Mouse (Mus musculus) stomach, adult 2 months (tissue): Measurements from ENCODE around the gene Stx4a. TPM values are rescaled to one million over a fixed set of nuclear protein-coding genes. Genes with fewer than 3 reads are reported as not detected.

Experiments
- polyA plus RNA-seq: library from polyadenylated mRNA; depleted of rRNA; stranded (reverse); fragments of >200 nt; gene quantifications from 2 replicates; pipeline ENCODE4 v1.2.3, GENCODE M21; 2012; rRNA removed

Stx4a gene
- 26.6 and 29.8 TPM in 2 replicates for polyA plus RNA-seq

DNA sequence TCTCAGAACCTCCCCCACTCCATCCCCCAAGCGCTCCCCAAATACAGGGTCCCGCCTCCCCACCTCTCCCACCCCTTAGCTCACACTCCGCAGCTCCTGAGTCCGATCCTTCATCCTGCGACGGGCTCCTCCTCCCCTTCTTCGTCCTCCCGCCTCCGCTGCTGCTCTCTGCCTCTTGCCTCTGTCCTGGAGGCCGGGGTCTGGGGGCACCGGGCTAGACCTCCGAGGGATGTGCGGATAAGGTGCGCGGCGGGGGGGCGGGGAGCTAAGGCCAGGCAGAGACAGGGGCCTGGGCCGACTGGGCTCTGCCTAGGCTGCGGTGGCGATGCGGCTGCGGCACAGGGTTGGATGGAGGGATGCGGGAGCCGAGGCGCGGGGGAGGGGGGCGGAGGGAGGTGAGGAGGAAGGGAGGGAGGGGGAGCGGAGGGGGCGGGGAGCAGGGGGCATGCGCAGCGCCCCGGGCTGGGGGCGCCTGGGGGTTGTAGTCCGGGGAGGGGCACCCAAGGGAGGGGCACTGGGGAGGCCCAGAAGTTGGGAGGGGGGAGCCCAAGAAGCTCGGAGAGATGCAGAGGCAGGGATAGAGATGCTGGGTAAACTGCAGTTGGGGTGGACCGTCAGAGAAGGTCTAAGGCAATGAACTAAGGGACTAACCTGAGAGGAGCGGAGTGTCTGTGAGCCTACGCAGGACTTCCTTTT, at the start of gene Stx4a, which contains the start of gene Stx1b:
TSS of gene Stx4a (plus strand) at position 119 of the 696 bp plus-strand sequence.
TSS of gene Stx1b (minus strand) at position 374 of the 696 bp plus-strand sequence.

DNA sequence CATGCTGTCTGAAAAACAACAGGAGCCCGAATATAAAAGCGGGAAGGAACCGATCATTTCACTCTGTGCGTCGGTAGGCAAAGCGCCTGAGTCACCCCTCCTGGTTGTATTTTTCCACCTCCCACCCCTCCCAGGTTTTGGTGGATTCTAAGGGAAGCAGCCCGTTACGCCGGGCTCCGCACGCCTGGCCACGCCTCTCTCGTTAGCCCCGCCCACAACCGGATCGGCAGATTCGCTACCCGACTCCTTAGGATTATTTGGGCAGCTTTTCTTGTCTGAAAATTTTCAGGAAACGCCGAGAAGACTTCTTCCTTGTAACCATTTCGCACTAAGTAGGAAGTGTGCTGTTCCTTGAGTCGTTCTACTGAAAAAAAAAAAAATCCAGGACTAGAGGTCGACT, 47.7 kb upstream of the Stx4a start, which contains the start of gene Setd1a:
TSS of gene Setd1a (plus strand) at position 245 of the 400 bp plus-strand sequence.

DNA sequence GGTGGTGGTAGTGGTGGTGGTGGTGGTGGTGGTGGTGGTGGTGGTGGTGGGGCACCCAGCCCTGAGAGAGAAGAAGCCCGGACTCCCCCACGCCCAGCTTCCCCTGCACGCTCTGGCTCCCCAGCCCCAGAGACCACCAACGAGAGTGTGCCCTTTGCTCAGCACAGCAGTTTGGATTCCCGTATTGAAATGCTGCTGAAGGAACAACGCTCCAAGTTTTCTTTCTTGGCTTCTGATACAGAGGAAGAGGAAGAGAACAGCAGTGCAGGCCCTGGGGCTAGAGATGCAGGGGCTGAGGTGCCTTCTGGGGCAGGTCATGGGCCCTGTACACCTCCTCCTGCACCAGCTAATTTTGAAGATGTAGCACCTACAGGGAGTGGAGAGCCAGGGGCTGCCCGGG, 38.8 kb upstream of the Stx4a start, which contains the start of gene Gm49388:
TSS of gene Gm49388 (plus strand) at position 301 of the 400 bp plus-strand sequence.

DNA sequence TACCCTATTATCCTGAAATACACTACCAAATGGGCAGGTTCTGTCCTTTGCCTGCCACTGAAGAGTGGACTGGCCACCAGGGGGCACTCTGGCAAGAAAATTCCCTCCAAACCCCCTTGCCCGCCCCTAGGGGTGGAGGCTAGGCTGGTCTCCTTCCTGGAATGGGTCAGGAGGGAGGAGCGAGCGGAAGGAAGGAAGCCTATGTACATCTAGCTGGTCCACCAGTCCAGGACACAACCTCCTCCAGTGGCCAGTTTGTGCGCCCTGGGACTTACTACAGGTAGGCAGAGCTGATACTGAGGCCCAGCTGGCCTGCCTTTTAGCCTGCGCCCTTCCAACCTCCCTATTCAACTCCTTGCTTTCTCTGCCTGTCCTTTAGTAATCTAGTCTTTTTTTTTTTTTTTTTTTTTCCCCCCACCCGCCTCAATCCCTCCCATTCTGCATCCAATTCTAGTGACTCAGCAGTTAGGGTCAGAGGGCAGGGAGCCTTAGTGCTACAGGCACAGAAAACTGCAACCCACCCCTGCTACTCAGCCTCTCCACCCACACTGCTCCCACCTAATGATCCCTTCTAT, 23.6 kb upstream of the Stx4a start, which contains the start of gene Hsd3b7:
TSS of gene Hsd3b7 (plus strand) at position 170 of the 575 bp plus-strand sequence.

DNA sequence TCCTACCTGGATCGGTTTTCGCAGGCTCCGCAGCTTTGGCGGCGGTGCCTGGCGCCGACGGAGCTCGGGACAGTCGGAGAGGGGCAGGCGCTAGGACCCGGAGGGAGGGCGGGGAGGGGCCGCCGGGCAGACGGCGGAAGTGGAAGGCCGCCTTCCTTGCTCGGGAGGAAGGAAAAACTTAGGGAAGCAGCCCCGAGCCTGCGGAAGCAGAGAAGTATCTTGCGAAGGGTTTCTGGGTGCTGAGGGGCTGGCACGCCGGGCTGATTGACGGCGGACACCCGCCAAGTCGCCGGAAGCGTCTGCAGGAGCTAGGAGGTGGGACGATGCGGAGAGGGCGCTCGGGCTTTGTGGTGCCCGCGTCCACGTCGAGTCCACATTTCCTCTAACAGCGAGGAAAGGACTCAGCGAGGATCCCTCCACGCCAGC, 52.0 kb downstream of the Stx4a start, which contains the start of gene Zfp646:
TSS of gene Zfp646 (plus strand) at position 181 of the 426 bp plus-strand sequence.

DNA sequence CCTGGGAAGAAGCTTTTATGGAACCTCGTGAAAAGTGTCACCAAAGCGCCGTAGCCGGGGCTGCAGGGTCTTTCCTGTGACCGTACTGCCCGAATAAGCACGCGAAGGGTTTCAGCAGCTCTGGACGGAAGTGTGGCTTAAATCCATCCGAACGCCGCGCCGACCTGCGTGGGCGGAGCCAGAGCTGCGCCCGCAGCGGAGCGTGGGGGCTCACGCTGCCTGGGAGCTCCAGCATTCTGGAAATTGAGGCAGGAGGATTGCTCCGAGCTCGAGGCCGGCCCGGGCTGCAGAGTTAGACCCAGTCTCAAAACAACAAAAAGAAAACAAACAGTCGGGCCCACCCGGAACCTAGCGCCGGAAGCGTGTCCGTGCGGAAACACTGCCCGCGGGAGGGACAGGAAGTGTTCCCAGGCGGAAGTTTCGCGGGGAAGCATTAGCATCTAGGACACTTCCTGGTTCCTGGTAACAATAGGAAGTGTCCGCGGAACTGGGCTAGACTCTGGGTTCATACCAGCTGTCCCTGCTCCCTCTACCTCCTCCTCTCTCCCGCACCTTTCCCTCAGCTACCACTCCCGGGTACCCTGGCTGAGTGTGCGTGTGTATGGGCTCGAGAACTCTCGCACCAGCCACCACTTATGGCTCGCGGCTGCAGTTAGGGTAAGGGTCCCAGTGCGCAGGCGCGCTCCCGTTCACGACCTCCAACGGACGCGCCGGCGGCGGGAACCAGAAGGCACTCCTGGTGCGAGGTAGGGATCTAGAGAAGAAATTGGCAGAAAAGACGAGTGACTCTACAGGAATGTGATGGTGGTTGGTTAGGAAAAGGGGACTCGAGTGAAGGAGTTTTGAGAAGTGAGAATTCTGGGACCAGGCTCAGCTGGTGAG, 52.6 kb downstream of the Stx4a start, which contains the start of gene Zfp668:
TSS of gene Zfp668 (minus strand) at position 362 of the 882 bp plus-strand sequence.

DNA sequence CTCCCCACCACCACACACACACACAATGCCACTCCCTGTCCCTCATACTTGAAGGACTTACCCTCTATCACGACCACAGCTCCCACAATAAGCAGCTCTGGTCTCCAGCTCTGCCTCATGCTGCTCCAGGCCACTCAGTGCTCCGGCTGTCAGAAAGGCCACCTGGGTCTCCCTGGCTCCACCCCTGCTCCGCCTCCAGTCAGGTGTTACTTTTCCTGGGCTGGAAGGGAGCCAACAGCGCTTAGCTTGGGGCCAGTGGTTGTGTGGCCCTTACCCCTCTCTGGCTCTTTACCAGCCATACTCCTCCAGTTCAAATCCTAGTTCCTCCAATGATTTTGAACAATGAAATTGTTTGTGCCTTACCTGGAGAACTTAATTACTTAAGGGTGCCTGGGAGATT, 66.7 kb downstream of the Stx4a start, which contains the start of gene Prss53:
TSS of gene Prss53 (minus strand) at position 173 of the 400 bp plus-strand sequence.

DNA sequence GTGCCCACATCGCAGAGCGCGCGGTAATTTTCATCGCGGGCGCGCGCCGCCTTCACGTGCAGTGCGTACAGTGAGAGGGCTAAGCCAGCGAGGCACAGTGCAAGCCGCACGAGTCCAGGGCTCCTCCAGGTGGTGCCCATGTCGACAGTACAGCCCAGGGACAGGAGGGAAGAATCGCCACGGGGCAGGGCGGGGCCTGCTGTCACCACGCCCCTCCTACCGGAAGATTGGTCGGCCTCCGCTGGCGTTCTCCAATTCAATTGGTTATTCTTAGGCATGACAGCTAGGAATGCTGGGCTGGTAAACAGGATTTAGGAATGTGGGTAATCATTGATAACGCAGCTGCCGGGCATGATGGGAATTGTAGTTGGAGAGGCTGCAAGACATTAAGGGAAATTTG, 71.3 kb downstream of the Stx4a start, which contains the start of the genes Gm21974 and Vkorc1:
TSS of gene Gm21974 (minus strand) at position 13 of the 400 bp plus-strand sequence.
TSS of gene Vkorc1 (minus strand) at position 176 of the 400 bp plus-strand sequence.

Other genes with a start within 250 kb of the Stx4a start
- 1.3 and 1.7 TPM in 2 replicates for gene Ccdc189, start 235.7 kb upstream of the Stx4a start, polyA plus RNA-seq
- 8.0 and 9.1 TPM in 2 replicates for gene Rnf40, start 235.5 kb upstream of the Stx4a start, polyA plus RNA-seq
- gene Zfp629, start 208.5 kb upstream of the Stx4a start, polyA plus RNA-seq: 2.6 and 3.5 TPM in 2 replicates
- gene Bcl7c, start 115.4 kb upstream of the Stx4a start, polyA plus RNA-seq: 20.6 and 22.6 TPM in 2 replicates
- gene Ctf1, start 111.6 kb upstream of the Stx4a start, polyA plus RNA-seq: 20.2 and 35.6 TPM in 2 replicates
- not detected in 2 replicates for gene Ctf2, start 92.1 kb upstream of the Stx4a start, polyA plus RNA-seq
- gene Fbxl19, start 79.8 kb upstream of the Stx4a start, polyA plus RNA-seq: 22.9 and 30.3 TPM in 2 replicates
- gene Orai3, start 54.5 kb upstream of the Stx4a start, polyA plus RNA-seq: 20.9 and 23.7 TPM in 2 replicates
- gene Setd1a, start 47.6 kb upstream of the Stx4a start, polyA plus RNA-seq: 4.1 and 4.5 TPM in 2 replicates
- gene Gm49388, start 38.7 kb upstream of the Stx4a start, polyA plus RNA-seq: not detected in 2 replicates
- 21.9 and 24.6 TPM in 2 replicates for gene Hsd3b7, start 23.7 kb upstream of the Stx4a start, polyA plus RNA-seq
- gene Stx1b, start 255 bp downstream of the Stx4a start, polyA plus RNA-seq: 2.1 and 2.7 TPM in 2 replicates
- 5.6 and 6.4 TPM in 2 replicates for gene Zfp646, start 51.9 kb downstream of the Stx4a start, polyA plus RNA-seq
- gene Zfp668, start 52.5 kb downstream of the Stx4a start, polyA plus RNA-seq: 3.4 TPM in 2 replicates
- gene Prss53, start 66.7 kb downstream of the Stx4a start, polyA plus RNA-seq: 2.9 and 3.2 TPM in 2 replicates
- gene Gm21974, start 71.2 kb downstream of the Stx4a start, polyA plus RNA-seq: not detected in 2 replicates
- gene Vkorc1, start 71.3 kb downstream of the Stx4a start, polyA plus RNA-seq: 72.4 and 102 TPM in 2 replicates
- 75.1 and 76.5 TPM in 2 replicates for gene Bckdk, start 79.8 kb downstream of the Stx4a start, polyA plus RNA-seq
- 4.1 and 4.7 TPM in 2 replicates for gene Kat8, start 88.2 kb downstream of the Stx4a start, polyA plus RNA-seq
- 112 and 116 TPM in 2 replicates for gene Prss8, start 105.8 kb downstream of the Stx4a start, polyA plus RNA-seq
- 10.6 and 11.3 TPM in 2 replicates for gene Prss36, start 122.4 kb downstream of the Stx4a start, polyA plus RNA-seq
- gene Fus, start 143.2 kb downstream of the Stx4a start, polyA plus RNA-seq: 67.4 and 92.5 TPM in 2 replicates
- gene Pycard, start 169.6 kb downstream of the Stx4a start, polyA plus RNA-seq: 87.6 and 101 TPM in 2 replicates
- gene Trim72, start 179.7 kb downstream of the Stx4a start, polyA plus RNA-seq: 4.5 and 4.9 TPM in 2 replicates
- gene Itgam, start 238.3 kb downstream of the Stx4a start, polyA plus RNA-seq: 1.7 and 3.5 TPM in 2 replicates
- not detected in 2 replicates for gene Gm49368, start 238.4 kb downstream of the Stx4a start, polyA plus RNA-seq